Mouse (Mus musculus): ENCODE data around the gene Ttll6. TPM values are rescaled to one million over a fixed set of nuclear protein-coding genes. Genes with fewer than 3 reads are reported as not detected.

The Ttll6 gene
- polyA plus RNA-seq, 1 experiment from 2014 or later, result 0.08 TPM

- 0 out of 2 replicates have a peak, but pooled peaks cover 6% of the 10 kb centered on the region for H3K4me1 ChIP-seq (replicated peaks)
- no peak for DNase-seq (ENCODE audit: low spot score)
- WGBS, result 23% methylated on average over 4 of the region's 4 CpGs
- no peak overlapping the region for H3K4me3 ChIP-seq
- H3K36me3 ChIP-seq, result no peaks in the 10 kb centered on the region
- H3K27me3 ChIP-seq (ENCODE audit: insufficient read depth, poor library complexity, severe bottlenecking), result peaks cover 100% of the 10 kb centered on the region
- H3K9me3 ChIP-seq, result peaks cover 7% of the 10 kb centered on the region
- no peak overlapping the region for H3K27ac ChIP-seq
Measured at GRCm38 (mm10) chr11:96187321-96187720, 53.7 kb downstream of the Ttll6 start.

DNA sequence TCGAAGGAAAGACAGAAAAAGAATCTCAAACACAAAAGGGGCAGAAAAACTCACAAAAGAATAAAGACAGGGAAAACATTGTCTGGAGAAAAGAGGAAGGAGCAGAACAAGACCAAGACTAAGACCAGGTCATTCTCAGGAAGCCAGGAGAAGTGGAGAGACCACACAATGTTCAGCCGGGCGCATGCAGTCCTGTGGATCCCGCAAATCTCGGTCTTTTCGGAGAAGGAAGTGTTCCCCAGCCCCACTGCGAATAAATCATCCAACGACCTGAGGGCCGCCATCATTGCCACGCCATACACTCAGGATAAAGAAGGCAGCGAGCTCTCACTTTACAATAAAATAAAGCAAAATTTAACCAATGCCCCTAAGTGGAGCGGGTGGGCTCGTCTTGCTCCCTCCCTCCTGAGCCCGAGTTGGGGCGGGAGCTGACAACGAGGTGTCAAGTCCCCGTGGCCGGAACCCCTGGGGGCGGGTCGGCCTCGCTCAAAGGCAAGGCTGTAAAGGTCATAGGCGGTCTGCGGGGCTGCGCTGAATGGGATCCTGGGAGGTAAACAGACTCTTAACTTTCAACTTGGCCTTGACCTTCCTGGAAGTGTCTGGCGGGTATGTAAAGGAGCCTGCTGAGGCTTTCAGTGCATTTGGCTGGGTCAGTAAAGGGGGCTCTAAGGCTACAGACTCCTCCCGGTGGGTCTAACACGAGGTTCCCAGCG is 56.4 kb downstream of the Ttll6 start:
- 1% methylated on average over 28 of the region's 28 CpGs for WGBS
- Histone ChIP-seq H3K36me3 (no peaks in the 10 kb centered on the region), H3K4me1 (replicated peaks) (peaks cover 11% of the 10 kb centered on the region; the same call in 1 of the 2 replicates), H3K4me3 (no peak overlapping the region), H3K27me3 (ENCODE audit: insufficient read depth, poor library complexity, severe bottlenecking) (peaks cover 100% of the 10 kb centered on the region), H3K9me3 (no peaks in the 10 kb centered on the region), H3K27ac (no peak overlapping the region)
- DNase-seq (ENCODE audit: low spot score), result peak; percentile 56

- 5% methylated on average over 5 of the region's 5 CpGs for WGBS
- Histone ChIP-seq H3K27ac (no peak overlapping the region), H3K4me1 (replicated peaks) (peaks cover 11% of the 10 kb centered on the region; the same call in 1 of the 2 replicates), H3K27me3 (ENCODE audit: insufficient read depth, poor library complexity, severe bottlenecking) (peaks cover 100% of the 10 kb centered on the region), H3K4me3 (no peak overlapping the region), H3K36me3 (no peaks in the 10 kb centered on the region), H3K9me3 (no peaks in the 10 kb centered on the region)
- no peak for DNase-seq (ENCODE audit: low spot score)
Measured at GRCm38 (mm10) chr11:96191132-96191531, 57.5 kb downstream of the Ttll6 start.

- Histone ChIP-seq H3K36me3 (no peaks in the 10 kb centered on the region), H3K9me3 (no peaks in the 10 kb centered on the region), H3K4me1 (replicated peaks) (peaks cover 11% of the 10 kb centered on the region; the same call in 1 of the 2 replicates), H3K27ac (no peak within 1 kb of the TSS), H3K4me3 (peak within 1 kb of the TSS; percentile 26; the same call in 1 of the 2 replicates), H3K27me3 (ENCODE audit: insufficient read depth, poor library complexity, severe bottlenecking) (peaks cover 100% of the 10 kb centered on the region)
- no peak for DNase-seq (ENCODE audit: low spot score)
- under 1% methylated on average over 35 of the region's 35 CpGs for WGBS
Measured at GRCm38 (mm10) chr11:96193521-96194400, 60.2 kb downstream of the Ttll6 start, which contains the start of gene Hoxb13. Gene Hoxb13, plus strand, starts transcription at chr11:96194316.

DNA sequence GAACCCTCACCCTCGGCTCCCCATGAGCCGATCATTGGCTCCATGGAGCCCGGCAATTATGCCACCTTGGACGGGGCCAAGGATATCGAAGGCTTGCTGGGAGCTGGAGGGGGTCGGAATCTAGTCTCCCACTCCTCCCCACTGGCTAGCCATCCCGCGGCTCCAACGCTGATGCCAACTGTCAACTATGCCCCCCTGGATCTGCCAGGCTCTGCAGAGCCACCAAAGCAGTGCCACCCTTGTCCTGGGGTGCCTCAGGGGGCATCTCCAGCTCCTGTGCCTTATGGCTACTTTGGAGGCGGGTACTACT is 60.8 kb downstream of the Ttll6 start:
- Histone ChIP-seq H3K9me3 (no peaks in the 10 kb centered on the region), H3K4me1 (replicated peaks) (peaks cover 11% of the 10 kb centered on the region; the same call in 1 of the 2 replicates), H3K4me3 (peak overlapping the region; percentile 26; the same call in 1 of the 2 replicates), H3K27ac (no peak overlapping the region), H3K27me3 (ENCODE audit: insufficient read depth, poor library complexity, severe bottlenecking) (peaks cover 100% of the 10 kb centered on the region), H3K36me3 (no peaks in the 10 kb centered on the region)
- 1% methylated on average over 10 of the region's 10 CpGs for WGBS
- DNase-seq (ENCODE audit: low spot score), result no peak

DNA sequence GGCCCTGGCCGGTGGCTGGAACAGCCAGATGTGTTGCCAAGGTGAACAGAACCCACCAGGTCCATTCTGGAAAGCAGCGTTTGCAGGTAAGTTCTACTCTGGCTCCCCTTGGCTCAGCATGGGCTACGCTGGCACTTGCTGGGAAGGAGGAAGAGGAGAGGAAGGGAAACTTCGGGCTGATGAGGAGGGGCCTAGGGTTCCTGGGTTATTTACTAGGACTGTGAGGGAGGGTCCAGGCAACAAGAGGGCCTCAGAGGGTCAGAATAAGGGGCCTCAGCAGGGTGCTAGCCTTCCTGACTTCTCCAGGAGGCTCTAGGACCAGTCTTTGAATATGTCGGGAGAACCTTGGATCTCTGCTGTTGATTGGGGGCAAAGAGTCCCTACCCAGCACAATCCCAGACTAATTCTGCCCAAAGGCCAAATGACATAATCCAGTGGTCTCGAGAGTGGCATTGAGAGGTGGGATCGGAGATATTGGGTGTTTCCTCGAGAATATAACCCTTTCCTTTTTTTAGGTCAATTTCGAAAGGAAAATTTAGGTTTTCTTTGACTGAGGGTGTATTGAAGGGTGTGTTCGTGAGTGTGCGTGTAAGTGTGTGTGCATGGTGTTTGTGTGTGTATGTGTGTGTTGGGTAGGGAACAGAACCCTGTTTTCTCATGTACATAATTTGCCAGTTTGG is 61.5 kb downstream of the Ttll6 start:
- Histone ChIP-seq H3K4me1 (replicated peaks) (peaks cover 8% of the 10 kb centered on the region; the same call in 1 of the 2 replicates), H3K9me3 (no peaks in the 10 kb centered on the region), H3K27me3 (ENCODE audit: insufficient read depth, poor library complexity, severe bottlenecking) (peaks cover 100% of the 10 kb centered on the region), H3K36me3 (no peaks in the 10 kb centered on the region), H3K27ac (no peak overlapping the region), H3K4me3 (no peak overlapping the region)
- WGBS, result 8% methylated on average over 11 of the region's 11 CpGs
- DNase-seq (ENCODE audit: low spot score), result no peak

GRCm38 (mm10) chr11:96195769-96196280 is 62.2 kb downstream of the Ttll6 start:
- Histone ChIP-seq H3K4me1 (replicated peaks) (peaks cover 5% of the 10 kb centered on the region; the same call in 1 of the 2 replicates), H3K36me3 (no peaks in the 10 kb centered on the region), H3K27ac (no peak overlapping the region), H3K9me3 (no peaks in the 10 kb centered on the region), H3K27me3 (ENCODE audit: insufficient read depth, poor library complexity, severe bottlenecking) (peaks cover 100% of the 10 kb centered on the region), H3K4me3 (no peak overlapping the region)
- DNase-seq (ENCODE audit: low spot score), result no peak
- 2% methylated on average over 20 of the region's 20 CpGs for WGBS

- peaks cover 5% of the 10 kb centered on the region; the same call in 1 of the 2 replicates for H3K4me1 ChIP-seq (replicated peaks)
- WGBS, result 2% methylated on average over 12 of the region's 12 CpGs
- H3K4me3 ChIP-seq, result no peak overlapping the region
- H3K36me3 ChIP-seq, result no peaks in the 10 kb centered on the region
- peaks cover 100% of the 10 kb centered on the region for H3K27me3 ChIP-seq (ENCODE audit: insufficient read depth, poor library complexity, severe bottlenecking)
- H3K9me3 ChIP-seq, result no peaks in the 10 kb centered on the region
- DNase-seq (ENCODE audit: low spot score), result no peak
- no peak overlapping the region for H3K27ac ChIP-seq
Measured at GRCm38 (mm10) chr11:96198642-96199041, 65.1 kb downstream of the Ttll6 start.

GRCm38 (mm10) chr11:96199181-96200086 is 65.8 kb downstream of the Ttll6 start:
- no peaks in the 10 kb centered on the region for H3K36me3 ChIP-seq
- no peak overlapping the region for H3K4me3 ChIP-seq
- DNase-seq (ENCODE audit: low spot score), result no peak
- peaks cover 100% of the 10 kb centered on the region for H3K27me3 ChIP-seq (ENCODE audit: insufficient read depth, poor library complexity, severe bottlenecking)
- H3K9me3 ChIP-seq, result no peaks in the 10 kb centered on the region
- 2% methylated on average over 22 of the region's 22 CpGs for WGBS
- no peaks in the 10 kb centered on the region for H3K4me1 ChIP-seq (replicated peaks)
- H3K27ac ChIP-seq, result no peak overlapping the region

GRCm38 (mm10) chr11:96200183-96200655 is 66.6 kb downstream of the Ttll6 start:
- Histone ChIP-seq H3K36me3 (no peaks in the 10 kb centered on the region), H3K27me3 (ENCODE audit: insufficient read depth, poor library complexity, severe bottlenecking) (peaks cover 100% of the 10 kb centered on the region), H3K9me3 (no peaks in the 10 kb centered on the region), H3K4me1 (replicated peaks) (no peaks in the 10 kb centered on the region), H3K27ac (no peak overlapping the region), H3K4me3 (no peak overlapping the region)
- DNase-seq (ENCODE audit: low spot score), result no peak
- WGBS, result under 1% methylated on average over 14 of the region's 14 CpGs

GRCm38 (mm10) chr11:96201741-96202140 is 68.2 kb downstream of the Ttll6 start:
- Histone ChIP-seq H3K36me3 (no peaks in the 10 kb centered on the region), H3K27ac (no peak overlapping the region), H3K4me1 (replicated peaks) (no peaks in the 10 kb centered on the region), H3K27me3 (ENCODE audit: insufficient read depth, poor library complexity, severe bottlenecking) (peaks cover 100% of the 10 kb centered on the region), H3K4me3 (no peak overlapping the region), H3K9me3 (no peaks in the 10 kb centered on the region)
- no peak for DNase-seq (ENCODE audit: low spot score)

All from hindbrain, embryonic 10.5 days (tissue).